Mouse (Mus musculus) bone marrow macrophage, adult 2 months (primary cell): ENCODE results near the gene Fktn.

ENCODE experiments used
- CTCF ChIP-seq: IDR thresholded peaks from 2 replicates; pipeline ENCODE4 v1.5.1; 2012; ENCODE audit warnings: low read depth, mild to moderate bottlenecking, low read length, moderate library complexity
- POLR2A ChIP-seq: IDR thresholded peaks from 2 replicates; pipeline ENCODE4 v1.6.1; 2012; ENCODE audit warnings: mild to moderate bottlenecking, low read depth, low read length, borderline replicate concordance

- 0 out of 2 replicates have a peak, but pooled peaks have one; percentile 15 for TF ChIP-seq CTCF
- no peak for TF ChIP-seq POLR2A
These were observed 2.2 kb downstream of the Fktn start for GRCm38 (mm10) chr4:53715977-53716376.
